Mouse (Mus musculus): ENCODE results near the gene Chpf.

Chpf gene

DNA sequence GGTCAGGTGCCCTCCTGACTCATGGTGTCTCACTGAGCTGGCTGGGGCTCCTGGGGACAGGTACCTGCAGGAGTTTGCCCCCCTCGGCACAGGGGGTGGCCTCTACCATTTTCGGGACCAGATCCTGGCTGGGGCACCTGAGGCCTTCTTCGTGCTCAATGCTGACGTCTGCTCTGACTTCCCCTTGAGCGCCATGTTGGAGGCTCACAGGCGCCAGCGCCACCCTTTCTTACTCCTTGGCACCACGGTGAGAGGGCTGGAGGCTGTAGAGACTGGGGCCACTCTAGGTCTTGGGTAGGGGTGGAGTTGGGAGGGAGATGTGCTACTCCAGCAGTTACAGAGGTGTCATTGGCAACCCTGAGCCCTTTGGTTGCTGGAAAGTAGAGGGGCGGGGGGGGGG, 40.3 kb downstream of the Chpf start:
- no peak for DNase-seq

DNA sequence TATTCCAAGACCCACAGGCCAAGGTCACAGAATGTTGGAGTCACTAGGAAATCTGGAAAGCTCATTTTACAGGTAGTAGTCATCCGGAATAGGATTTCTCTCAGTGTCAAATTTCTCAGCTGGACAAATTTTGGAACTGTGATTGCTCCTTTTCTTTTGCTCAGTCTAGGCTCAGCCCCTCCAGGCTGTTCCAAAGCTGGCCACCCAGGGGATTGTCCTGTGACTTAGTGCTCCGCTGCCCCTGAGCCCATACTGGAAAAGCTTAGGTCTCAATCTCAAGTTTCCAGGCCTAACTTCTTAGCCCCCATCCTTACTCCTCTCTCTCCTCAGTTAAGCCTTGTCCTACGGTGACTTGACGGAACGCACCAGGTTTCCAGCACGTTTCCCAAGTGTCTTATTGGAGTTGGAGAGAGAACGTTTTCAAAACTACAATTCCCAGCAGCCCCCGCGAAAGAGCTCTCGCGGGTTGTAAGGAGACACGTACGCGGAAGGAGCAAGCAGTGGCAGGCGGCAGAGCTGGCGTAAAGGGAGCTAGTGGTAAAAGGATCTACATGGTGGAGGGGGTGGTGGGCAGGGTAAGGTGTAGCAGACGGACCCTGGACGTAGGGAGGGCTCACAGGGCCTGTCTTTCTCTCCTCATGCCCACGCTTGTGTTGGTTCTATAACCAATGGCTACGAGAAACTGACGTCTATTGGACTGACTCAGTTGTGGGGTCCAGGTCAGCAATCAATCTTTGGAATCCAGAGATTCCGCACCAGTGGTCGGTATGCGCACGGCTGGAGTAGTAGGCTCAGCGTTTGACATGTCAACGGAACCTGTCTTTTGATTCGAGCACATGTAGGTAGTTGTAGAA, 43.4 kb downstream of the Chpf start, which contains the start of gene Gmppa:
Gmppa (plus strand) TSS at position 456 of the 854 bp plus-strand sequence.
- peak; percentile 69 to 72 for DNase-seq

GRCm38 (mm10) chr1:75425796-75426471, 53.2 kb downstream of the Chpf start:
- peak; percentile 42 to 56 for DNase-seq
